Mouse (Mus musculus) heart, embryonic 14.5 days (tissue): ENCODE data around the gene Krt27. TPM values are rescaled to one million over a fixed set of nuclear protein-coding genes. Genes with fewer than 3 reads are reported as not detected.

Experiments used
- ATAC-seq: fragments of 200-750 bp; cut with Nextera tagmentation; 2 replicates; pipeline ENCODE4 v1.8.0; 2017; ENCODE audit warnings: low read depth, moderate TSS enrichment; ENCODE audit not compliant: insufficient number of reproducible peaks, insufficient read depth, low FRiP score
- H3K27ac ChIP-seq, 2 experiments: fragments of 200-500 bp in 1 of 2; fragments of 300-500 bp in 1 of 2; sonication (generic) in 1 of 2; replicated peaks in 1 of 2; 2 replicates each; pipeline ENCODE4 v1.5.1; 2012 to 2014; ENCODE audit warnings: low read depth in 2 of 2, low read length in 2 of 2, control low read depth in 1 of 2, mild to moderate bottlenecking in 1 of 2, mixed read lengths in 1 of 2; ENCODE audit not compliant: control insufficient read depth in 1 of 2, insufficient read depth in 1 of 2
- H3K27me3 ChIP-seq: fragments of 300-500 bp; sonication (generic); 2 replicates; pipeline ENCODE4 v1.6.1; 2014; ENCODE audit warnings: mild to moderate bottlenecking, low read length, control low read depth; ENCODE audit not compliant: control insufficient read depth, insufficient read depth
- H3K36me3 ChIP-seq: fragments of 300-500 bp; sonication (generic); 2 replicates; pipeline ENCODE4 v1.6.1; 2014; ENCODE audit warnings: mild to moderate bottlenecking, control low read depth, low read length, mixed read lengths; ENCODE audit not compliant: control insufficient read depth, insufficient read depth
- H3K4me1 ChIP-seq, 2 experiments: fragments of 200-500 bp in 1 of 2; fragments of 300-500 bp in 1 of 2; sonication (generic) in 1 of 2; 2 replicates each; pipeline ENCODE4 v1.6.1; 2012 to 2014; ENCODE audit warnings: low read length in 2 of 2, control low read depth in 1 of 2, mixed read lengths in 1 of 2; ENCODE audit not compliant: control insufficient read depth in 2 of 2, insufficient read depth in 2 of 2
- H3K4me2 ChIP-seq: fragments of 300-500 bp; sonication (generic); 2 replicates; pipeline ENCODE4 v1.6.1; 2014; ENCODE audit warnings: mild to moderate bottlenecking, low read length
- H3K4me3 ChIP-seq, 2 experiments: fragments of 200-500 bp in 1 of 2; fragments of 300-500 bp in 1 of 2; sonication (generic) in 1 of 2; 2 replicates each; pipeline ENCODE4 v1.5.1; 2012 to 2014; ENCODE audit warnings: low read length in 2 of 2, mild to moderate bottlenecking in 2 of 2, control low read depth in 1 of 2, low read depth in 1 of 2, moderate library complexity in 1 of 2; ENCODE audit not compliant: control insufficient read depth in 1 of 2, insufficient read depth in 1 of 2
- H3K9ac ChIP-seq: fragments of 300-500 bp; sonication (generic); 2 replicates; pipeline ENCODE4 v1.6.1; 2014; ENCODE audit warnings: mild to moderate bottlenecking, low read length
- H3K9me3 ChIP-seq: fragments of 300-500 bp; sonication (generic); 2 replicates; pipeline ENCODE4 v1.6.1; 2016; ENCODE audit warnings: low read length, control low read depth; ENCODE audit not compliant: control insufficient read depth
- WGBS: fragments of 180-500 bp; shearing (Covaris S2); extraction: QIAGEN DNeasy Blood & Tissue Kit; methylation state at CpG from one replicate; pipeline ENCODE4 v1.1.7; 2014; 5-methylcytosine and 5-hydroxymethylcytosine counted together
- polyA plus RNA-seq: library from polyadenylated mRNA; unstranded; fragments of >200 nt; fragmentation: Nextera tagmentation; extraction: Ambion mirVana; gene quantifications from 2 replicates; pipeline ENCODE4 v1.2.1, GENCODE M21; 2014

Krt27 gene
- not detected in 2 replicates for polyA plus RNA-seq

- 61% methylated on average over 12 of the region's 12 CpGs for WGBS
These were observed at the start of gene Krt27 for GRCm38 (mm10) chr11:99351004-99351403. Gene Krt27 (minus strand): TSS chr11:99351104.

DNA sequence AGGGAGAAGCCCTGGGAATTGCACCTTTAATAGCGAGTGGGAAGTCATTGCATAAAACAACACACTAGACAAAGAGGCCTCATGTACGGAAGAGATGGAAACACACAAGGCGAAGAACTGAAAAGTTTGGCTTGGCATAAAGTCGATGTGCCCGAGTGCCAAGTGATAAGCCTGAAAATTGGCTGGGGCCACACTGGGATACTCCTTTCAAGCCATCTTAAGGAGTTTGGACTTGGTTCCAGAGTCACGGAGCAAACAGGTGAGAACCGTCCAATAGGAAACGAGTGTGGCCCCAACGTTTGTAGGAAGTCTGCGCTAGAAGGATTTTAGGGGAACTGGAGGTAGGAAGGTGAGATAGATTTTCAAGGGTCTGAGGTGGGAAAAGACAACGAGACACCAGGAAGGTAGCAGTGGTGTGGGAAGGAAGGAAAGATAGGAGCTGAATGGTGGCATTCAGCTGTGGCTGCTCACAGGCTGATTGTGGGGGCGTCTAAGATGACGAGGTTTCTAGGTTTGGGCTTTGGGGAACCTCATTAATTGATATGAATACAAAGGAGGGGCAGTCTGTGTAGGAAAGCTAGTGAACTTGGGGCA, 49.1 kb upstream of the Krt27 start:
- Histone ChIP-seq H3K4me3 (no peak overlapping the region), H3K4me2 (no peak overlapping the region), H3K36me3 (no peaks in the 10 kb centered on the region), H3K9me3 (no peaks in the 10 kb centered on the region), H3K27me3 (peaks cover 23% of the 10 kb centered on the region; the same call in 1 of the 2 replicates), H3K9ac (no peak overlapping the region), H3K27ac (no peak overlapping the region), H3K4me1 (no peaks in the 10 kb centered on the region)
- no peak for ATAC-seq
- WGBS = 77% methylated on average over 13 of the region's 13 CpGs

More at GRCm38 (mm10) chr11:99351004-99351403, at the start of gene Krt27:
- no peak for ATAC-seq
- Histone ChIP-seq H3K27ac (no peak within 1 kb of the TSS), H3K4me1 (no peaks in the 10 kb centered on the region), H3K4me3 (no peak within 1 kb of the TSS), H3K9ac (no peak within 1 kb of the TSS), H3K9me3 (no peaks in the 10 kb centered on the region), H3K27me3 (no peaks in the 10 kb centered on the region), H3K4me2 (no peak within 1 kb of the TSS), H3K36me3 (no peaks in the 10 kb centered on the region)

GRCm38 (mm10) chr11:99398832-99399231, 47.9 kb upstream of the Krt27 start:
- Histone ChIP-seq H3K36me3 (no peaks in the 10 kb centered on the region), H3K27ac (no peak overlapping the region), H3K4me3 (no peak overlapping the region), H3K9me3 (no peaks in the 10 kb centered on the region), H3K4me1 (no peaks in the 10 kb centered on the region), H3K9ac (no peak overlapping the region), H3K4me2 (no peak overlapping the region), H3K27me3 (peaks cover 23% of the 10 kb centered on the region; the same call in 1 of the 2 replicates)
- 51% methylated on average over 8 of the region's 8 CpGs for WGBS
- ATAC-seq = no peak

DNA sequence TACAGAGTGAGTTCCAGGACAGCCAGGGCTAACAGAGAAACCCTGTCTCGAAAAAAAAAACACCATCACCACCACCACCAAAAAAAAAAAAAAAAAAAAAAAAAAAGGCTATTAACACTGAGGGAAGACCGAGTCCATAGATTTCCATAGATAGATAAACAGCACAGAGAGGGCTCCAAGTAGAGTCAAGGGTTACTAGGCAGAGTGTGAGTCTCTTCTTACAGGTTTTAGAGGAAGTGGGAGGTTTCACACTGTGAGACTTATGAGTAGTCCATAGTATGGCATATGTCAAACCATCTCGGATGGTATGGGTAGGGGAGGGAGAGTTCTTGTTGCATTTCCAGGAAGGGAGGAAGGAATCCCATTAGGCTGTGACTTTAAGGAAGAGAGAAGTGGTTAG, 47.2 kb upstream of the Krt27 start:
- no peak overlapping the region for H3K27ac ChIP-seq
- WGBS = 60% methylated on average over 3 of the region's 3 CpGs
- no peaks in the 10 kb centered on the region for H3K36me3 ChIP-seq
- no peak overlapping the region for H3K4me3 ChIP-seq
- H3K27me3 ChIP-seq = peaks cover 23% of the 10 kb centered on the region; the same call in 1 of the 2 replicates
- ATAC-seq = no peak
- no peak overlapping the region for H3K4me2 ChIP-seq
- H3K9ac ChIP-seq = no peak overlapping the region
- H3K4me1 ChIP-seq = no peaks in the 10 kb centered on the region
- no peaks in the 10 kb centered on the region for H3K9me3 ChIP-seq

DNA sequence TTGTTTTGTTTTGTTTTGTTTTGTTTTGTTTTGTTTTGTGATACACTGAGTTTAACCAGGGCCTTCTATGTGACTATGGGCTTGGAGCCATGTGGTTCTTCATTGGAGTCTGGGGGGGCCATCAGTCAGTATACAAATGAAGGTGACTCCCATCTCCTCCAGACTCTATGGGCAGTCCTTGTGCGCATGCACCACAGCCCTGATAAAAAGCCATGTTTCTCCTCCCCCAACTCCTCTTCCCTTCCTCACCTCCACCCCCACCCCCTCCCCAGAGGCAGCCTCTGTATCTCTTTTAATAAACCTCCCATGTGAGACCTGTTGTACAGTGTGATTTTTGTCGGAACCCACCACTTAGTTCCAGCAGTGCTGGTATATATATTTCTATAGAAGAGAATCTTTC, 45.8 kb upstream of the Krt27 start:
- H3K36me3 ChIP-seq = no peaks in the 10 kb centered on the region
- no peak overlapping the region for H3K4me3 ChIP-seq
- H3K9me3 ChIP-seq = no peaks in the 10 kb centered on the region
- H3K4me1 ChIP-seq = no peaks in the 10 kb centered on the region
- H3K27ac ChIP-seq = no peak overlapping the region
- no peak for ATAC-seq
- H3K27me3 ChIP-seq = peaks cover 21% of the 10 kb centered on the region; the same call in 1 of the 2 replicates
- WGBS = 81% methylated on average over 2 of the region's 2 CpGs
- H3K4me2 ChIP-seq = no peak overlapping the region
- H3K9ac ChIP-seq = no peak overlapping the region

DNA sequence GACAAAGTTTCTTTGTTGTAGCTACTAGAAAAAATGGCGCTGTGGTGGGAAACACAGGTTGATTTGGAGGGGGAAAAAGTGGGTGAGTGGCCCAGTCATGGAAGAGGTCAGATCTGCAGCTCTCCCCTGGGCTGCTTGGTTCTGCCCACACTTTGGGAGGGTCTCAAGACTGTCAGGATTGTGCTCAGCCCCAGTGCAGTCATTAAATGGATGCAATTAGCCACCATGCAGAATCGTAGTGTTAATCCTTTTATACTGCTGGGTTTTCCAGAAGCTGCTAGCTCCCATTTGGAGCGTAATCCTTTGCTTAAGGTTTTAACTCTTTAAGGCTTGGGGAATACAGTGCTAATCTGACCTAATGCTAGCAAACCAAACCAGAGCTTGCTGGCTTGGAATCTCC, 45.1 kb upstream of the Krt27 start:
- Histone ChIP-seq H3K4me1 (no peaks in the 10 kb centered on the region), H3K9me3 (no peaks in the 10 kb centered on the region), H3K36me3 (no peaks in the 10 kb centered on the region), H3K27ac (no peak overlapping the region), H3K27me3 (peaks cover 18% of the 10 kb centered on the region; the same call in 1 of the 2 replicates), H3K4me2 (no peak overlapping the region), H3K9ac (no peak overlapping the region), H3K4me3 (no peak overlapping the region)
- WGBS = 41% methylated on average over 3 of the region's 3 CpGs
- no peak for ATAC-seq

DNA sequence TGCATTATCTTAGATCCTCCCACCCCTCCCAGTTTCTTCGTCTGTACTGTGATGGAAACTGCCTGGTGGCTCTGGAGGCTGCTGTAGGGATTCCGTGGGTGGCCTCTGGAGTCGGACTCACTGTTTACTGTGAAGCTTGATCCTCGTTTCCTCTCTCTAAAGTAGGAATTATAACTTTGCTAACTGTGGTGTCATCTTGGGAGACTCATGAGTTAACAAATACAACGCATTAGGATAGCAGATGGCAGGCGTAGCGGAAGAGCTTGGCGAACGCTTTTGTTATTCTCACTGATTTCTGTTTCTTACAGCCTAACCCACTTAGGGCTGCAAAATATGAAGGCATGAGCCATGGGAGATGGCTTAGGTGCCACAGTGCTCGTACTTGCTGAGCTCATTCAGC, 41.6 kb upstream of the Krt27 start:
- Histone ChIP-seq H3K4me3 (no peak overlapping the region), H3K36me3 (no peaks in the 10 kb centered on the region), H3K9ac (no peak overlapping the region), H3K9me3 (no peaks in the 10 kb centered on the region), H3K27me3 (peaks cover 6% of the 10 kb centered on the region; the same call in 1 of the 2 replicates), H3K4me1 (no peaks in the 10 kb centered on the region), H3K27ac (no peak overlapping the region), H3K4me2 (no peak overlapping the region)
- ATAC-seq = no peak
- 83% methylated on average over 10 of the region's 10 CpGs for WGBS

GRCm38 (mm10) chr11:99391375-99391774, 40.5 kb upstream of the Krt27 start:
- Histone ChIP-seq H3K4me2 (no peak overlapping the region), H3K9ac (no peak overlapping the region), H3K4me1 (no peaks in the 10 kb centered on the region), H3K9me3 (no peaks in the 10 kb centered on the region), H3K4me3 (no peak overlapping the region), H3K27ac (no peak overlapping the region), H3K36me3 (no peaks in the 10 kb centered on the region), H3K27me3 (no peaks in the 10 kb centered on the region; the same call in 1 of the 2 replicates)
- ATAC-seq = no peak
- WGBS = 70% methylated on average over 6 of the region's 6 CpGs
